Mouse (Mus musculus) hindbrain, embryonic 11.5 days (tissue): ENCODE results near the gene Igsf8. TPM values are rescaled to one million over a fixed set of nuclear protein-coding genes. Genes with fewer than 3 reads are reported as not detected.

Experiments used
- ATAC-seq: fragments of 200-750 bp; cut with Nextera tagmentation; 2 replicates; pipeline ENCODE4 v1.8.0; 2017; ENCODE audit warnings: mild to moderate bottlenecking, moderate TSS enrichment, moderate library complexity; ENCODE audit not compliant: low FRiP score
- DNase-seq: peaks from one replicate; pipeline ENCODE4 v3.0.0-alpha.2; 2015; ENCODE audit warnings: low spot score
- H3K27ac ChIP-seq: fragments of 300-500 bp; sonication (generic); 2 replicates; pipeline ENCODE4 v1.5.1; 2014; ENCODE audit warnings: mild to moderate bottlenecking, low read depth, low read length
- H3K27me3 ChIP-seq: fragments of 300-500 bp; sonication (generic); 2 replicates; pipeline ENCODE4 v1.6.1; 2014; ENCODE audit warnings: mild to moderate bottlenecking, low read length, moderate library complexity, mixed read lengths; ENCODE audit not compliant: control insufficient read depth, insufficient read depth
- H3K36me3 ChIP-seq: fragments of 300-500 bp; sonication (generic); 2 replicates; pipeline ENCODE4 v1.6.1; 2014; ENCODE audit warnings: mild to moderate bottlenecking, low read length, moderate library complexity, mixed read lengths; ENCODE audit not compliant: control insufficient read depth, insufficient read depth
- H3K4me1 ChIP-seq: fragments of 300-500 bp; sonication (generic); replicated peaks from 2 replicates; pipeline ENCODE4 v1.6.1; 2014; ENCODE audit warnings: low read length, mixed read lengths; ENCODE audit not compliant: control insufficient read depth, insufficient read depth
- H3K4me2 ChIP-seq: fragments of 300-500 bp; sonication (generic); replicated peaks from 2 replicates; pipeline ENCODE4 v1.6.1; 2014; ENCODE audit warnings: mild to moderate bottlenecking, low read depth, low read length
- H3K4me3 ChIP-seq: fragments of 300-500 bp; sonication (generic); 2 replicates; pipeline ENCODE4 v1.5.1; 2014; ENCODE audit warnings: low read depth, low read length
- H3K9ac ChIP-seq: fragments of 300-500 bp; sonication (generic); 2 replicates; pipeline ENCODE4 v1.6.1; 2014; ENCODE audit warnings: low read depth, low read length
- H3K9me3 ChIP-seq: fragments of 300-500 bp; sonication (generic); 2 replicates; pipeline ENCODE4 v1.6.1; 2016; ENCODE audit warnings: low read length; ENCODE audit not compliant: control insufficient read depth
- WGBS: fragments of 180-500 bp; shearing (Covaris S2); extraction: QIAGEN DNeasy Blood & Tissue Kit; methylation state at CpG from one replicate; pipeline ENCODE4 v1.1.7; 2014; 5-methylcytosine and 5-hydroxymethylcytosine counted together
- polyA plus RNA-seq: library from polyadenylated mRNA; unstranded; fragments of >200 nt; fragmentation: Nextera tagmentation; extraction: Ambion mirVana; gene quantifications from 2 replicates; pipeline ENCODE4 v1.2.1, GENCODE M21; 2014

Igsf8 gene
- polyA plus RNA-seq, 1 experiment from 2014 or later, result 123 TPM

DNA sequence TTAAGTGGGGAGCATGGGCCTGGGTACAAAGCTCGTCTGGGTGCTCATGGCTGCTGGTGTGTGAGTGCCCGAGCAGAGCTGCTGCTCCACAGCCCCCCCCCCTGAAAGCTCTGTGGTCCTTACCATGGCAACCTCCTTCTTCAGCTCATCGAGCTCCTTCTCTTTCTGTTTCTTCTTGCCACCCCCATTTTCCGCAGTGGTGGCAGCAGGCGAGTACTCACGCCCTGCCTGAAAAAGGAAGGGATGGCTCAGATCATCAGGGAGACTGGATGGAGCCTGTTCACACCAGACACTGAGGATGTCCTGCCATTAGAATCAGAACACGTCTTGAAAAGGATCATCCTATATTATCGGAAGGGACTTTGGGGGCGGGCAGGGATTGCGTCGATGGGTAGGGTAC lies 32.0 kb downstream of the Igsf8 start:
- Histone ChIP-seq H3K27me3 (no peaks in the 10 kb centered on the region), H3K4me2 (no peak overlapping the region), H3K9ac (no peak overlapping the region), H3K9me3 (no peaks in the 10 kb centered on the region), H3K36me3 (no peaks in the 10 kb centered on the region), H3K4me3 (no peak overlapping the region), H3K27ac (no peak overlapping the region), H3K4me1 (peaks cover 12% of the 10 kb centered on the region)
- WGBS, result 87% methylated on average over 11 of the region's 11 CpGs
- DNase-seq (no peak), ATAC-seq (no peak)

DNA sequence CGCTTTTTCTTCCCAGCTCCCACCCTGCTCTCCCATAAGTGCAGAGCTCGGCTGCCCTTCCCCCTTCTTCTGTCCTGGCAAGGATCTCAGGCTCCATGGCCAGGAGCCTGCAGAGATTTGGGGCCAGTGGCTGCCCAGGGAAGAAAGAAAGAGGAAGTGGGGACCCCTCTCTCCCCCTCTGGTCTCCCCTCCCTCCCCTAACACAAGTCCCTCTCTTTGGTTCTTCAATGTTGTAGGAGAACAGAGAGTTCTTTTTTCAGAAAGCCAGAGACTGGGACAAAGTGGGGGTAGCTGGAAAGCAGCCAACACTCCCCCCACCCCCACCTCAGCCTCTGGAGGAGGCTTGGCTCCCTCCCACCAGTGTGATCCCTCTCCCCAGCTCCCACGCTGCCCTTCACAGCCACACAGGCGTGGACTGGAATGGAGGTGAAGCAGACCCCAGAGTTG lies 34.3 kb downstream of the Igsf8 start:
- Histone ChIP-seq H3K4me3 (no peak overlapping the region), H3K4me1 (peaks cover 12% of the 10 kb centered on the region), H3K9me3 (no peaks in the 10 kb centered on the region), H3K4me2 (no peak overlapping the region), H3K36me3 (no peaks in the 10 kb centered on the region), H3K27me3 (no peaks in the 10 kb centered on the region; the same call in 1 of the 2 replicates), H3K9ac (no peak overlapping the region), H3K27ac (peak overlapping the region; percentile 17; the same call in 1 of the 2 replicates)
- WGBS, result 60% methylated on average over 4 of the region's 4 CpGs
- no peak for DNase-seq
- ATAC-seq, result no peak

DNA sequence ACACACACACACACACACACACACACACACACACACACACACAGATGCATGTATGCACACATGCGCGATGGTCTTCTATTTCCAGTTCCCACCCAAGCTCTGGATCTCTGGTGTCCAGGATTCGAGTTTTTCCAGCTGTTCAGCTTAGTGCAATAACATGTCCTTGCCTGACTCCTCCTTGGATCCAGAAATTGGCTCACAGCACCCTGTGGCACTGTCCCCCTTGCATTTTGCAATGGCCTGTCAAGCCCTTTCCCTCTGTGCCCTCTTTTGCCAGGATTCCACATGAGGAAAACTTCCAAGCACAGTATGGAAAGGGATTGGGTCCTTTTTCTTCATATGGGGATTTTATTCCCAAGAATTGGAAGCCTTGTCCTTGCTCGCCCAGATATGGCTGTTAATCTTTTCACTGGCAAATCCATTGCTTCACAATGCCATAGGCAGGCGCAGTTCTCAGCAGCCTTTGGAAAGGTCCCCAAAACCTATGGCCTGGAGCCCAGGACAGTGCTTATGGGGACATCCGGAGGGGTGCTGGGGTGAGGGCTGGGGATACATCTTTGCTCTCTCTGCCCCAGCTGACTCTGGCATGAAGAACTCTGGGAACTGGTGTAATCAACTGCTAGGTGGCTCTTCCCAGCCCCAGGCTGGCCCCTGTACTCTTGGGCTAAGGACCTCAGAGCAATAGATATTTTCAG lies 35.5 kb downstream of the Igsf8 start:
- no peak overlapping the region; the same call in 1 of the 2 replicates for H3K9ac ChIP-seq

DNA sequence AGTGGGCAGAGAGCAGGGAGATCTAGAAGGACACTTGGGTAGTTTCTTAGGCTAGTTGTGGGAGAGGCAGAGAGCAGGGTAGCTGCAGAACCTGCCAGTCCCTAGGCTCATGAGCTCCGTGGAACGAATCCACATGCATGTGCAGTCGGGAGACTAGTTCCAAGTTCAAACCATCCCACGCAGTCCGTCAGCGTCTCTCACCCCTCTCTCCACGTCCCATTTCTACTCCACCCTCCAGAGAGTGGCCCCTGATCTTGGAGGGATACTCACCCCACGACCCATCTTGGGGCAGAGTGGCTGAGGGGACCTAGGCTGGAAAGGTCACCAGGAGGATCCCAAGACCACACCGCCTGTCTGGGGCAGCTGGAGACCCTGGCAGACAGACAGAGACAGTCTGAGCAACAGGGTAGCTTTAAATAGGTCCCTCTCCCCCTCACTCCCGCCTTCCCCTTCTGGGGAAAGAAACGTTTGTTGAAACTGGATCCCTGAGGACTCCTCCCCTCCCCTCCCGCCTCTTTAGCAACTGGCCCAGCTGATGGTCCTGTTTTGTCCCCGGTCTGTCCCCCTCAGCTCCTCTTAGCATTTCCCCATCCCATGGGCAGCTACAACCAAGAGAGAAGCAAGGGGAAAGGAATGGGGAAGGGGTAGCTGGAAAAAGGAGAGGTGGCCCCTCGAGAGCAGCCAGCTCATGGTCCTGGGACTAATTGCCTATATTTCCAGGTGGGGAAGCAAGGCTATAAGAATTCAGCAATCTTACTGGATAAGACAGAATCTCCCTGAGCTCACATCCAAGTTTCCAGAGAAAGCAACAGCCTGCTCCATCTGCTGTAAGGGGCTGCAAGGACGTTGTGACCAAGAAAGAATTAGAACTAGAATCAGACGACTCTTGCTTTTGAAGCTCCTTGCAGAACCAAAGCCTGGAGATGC lies 36.4 kb downstream of the Igsf8 start, which contains the start of gene Atp1a2:
Atp1a2 (minus strand) TSS at position 454 of the 927 bp plus-strand sequence.
- Histone ChIP-seq H3K4me2 (peak within 1 kb of the TSS; percentile 14), H3K36me3 (no peaks in the 10 kb centered on the region), H3K9ac (no peak within 1 kb of the TSS; the same call in 1 of the 2 replicates), H3K9me3 (no peaks in the 10 kb centered on the region), H3K4me3 (no peak within 1 kb of the TSS), H3K27me3 (no peaks in the 10 kb centered on the region; the same call in 1 of the 2 replicates), H3K4me1 (peaks cover 15% of the 10 kb centered on the region), H3K27ac (no peak within 1 kb of the TSS)
- DNase-seq, result no peak
- 12% methylated on average over 16 of the region's 16 CpGs for WGBS
- peak; percentile 16; the same call in 1 of the 2 replicates for ATAC-seq

More for the DNA sequence above, 35.5 kb downstream of the Igsf8 start:
- H3K4me2 ChIP-seq, result peak overlapping the region; percentile 14
- DNase-seq (no peak), ATAC-seq (no peak)
- H3K4me3 ChIP-seq, result no peak overlapping the region
- H3K4me1 ChIP-seq, result peaks cover 14% of the 10 kb centered on the region
- H3K27me3 ChIP-seq, result no peaks in the 10 kb centered on the region; the same call in 1 of the 2 replicates
- 81% methylated on average over 6 of the region's 6 CpGs for WGBS
- H3K36me3 ChIP-seq, result no peaks in the 10 kb centered on the region
- no peak overlapping the region for H3K27ac ChIP-seq
- H3K9me3 ChIP-seq, result no peaks in the 10 kb centered on the region

DNA sequence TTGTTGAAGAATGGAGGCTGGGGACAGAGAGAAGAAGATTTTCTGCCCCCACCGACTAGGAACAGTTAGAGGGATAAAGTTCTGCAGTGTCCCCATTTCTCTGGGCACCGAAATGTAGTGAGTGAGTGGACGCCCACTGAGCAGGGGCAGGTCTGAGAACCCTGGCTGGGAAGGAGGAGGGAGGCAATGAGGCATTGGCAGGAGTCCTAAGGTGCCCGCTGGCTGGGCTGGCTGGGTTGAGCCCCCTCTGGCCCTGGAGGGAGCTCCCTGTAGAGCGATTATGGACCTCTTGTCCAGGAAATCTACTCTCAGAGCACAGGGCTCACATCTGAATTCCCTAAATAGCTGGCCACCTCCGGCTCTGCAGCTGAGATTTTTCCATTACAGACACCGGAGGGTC lies 38.1 kb downstream of the Igsf8 start:
- H3K36me3 ChIP-seq, result no peaks in the 10 kb centered on the region
- no peak overlapping the region for H3K27ac ChIP-seq
- no peak overlapping the region for H3K4me2 ChIP-seq
- DNase-seq (no peak), ATAC-seq (no peak)
- no peak overlapping the region for H3K9ac ChIP-seq
- no peaks in the 10 kb centered on the region for H3K9me3 ChIP-seq
- WGBS, result 55% methylated on average over 7 of the region's 7 CpGs
- H3K4me3 ChIP-seq, result no peak overlapping the region
- H3K4me1 ChIP-seq, result peaks cover 19% of the 10 kb centered on the region
- no peaks in the 10 kb centered on the region; the same call in 1 of the 2 replicates for H3K27me3 ChIP-seq

DNA sequence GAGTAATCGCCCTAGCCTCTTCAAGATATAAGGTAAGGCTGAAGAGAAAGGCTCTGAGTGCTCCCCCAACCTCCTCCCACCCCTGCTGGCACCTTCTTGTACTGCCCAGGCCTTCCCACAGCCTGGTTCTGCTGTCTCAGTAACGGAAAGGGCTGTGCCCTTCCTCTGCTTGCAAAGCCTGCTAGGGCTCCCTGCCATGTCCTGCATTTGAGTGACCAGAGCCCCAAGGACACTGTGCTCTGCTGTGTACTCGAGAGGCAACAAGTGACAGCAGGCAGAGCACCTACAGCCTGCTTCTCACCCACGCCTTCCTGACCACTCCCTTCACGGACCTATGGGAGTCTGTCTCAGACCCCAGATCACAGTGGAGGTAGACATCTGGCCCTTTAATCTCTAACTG lies 38.8 kb downstream of the Igsf8 start:
- no peak overlapping the region for H3K4me2 ChIP-seq
- ATAC-seq (no peak), DNase-seq (no peak)
- no peaks in the 10 kb centered on the region; the same call in 1 of the 2 replicates for H3K27me3 ChIP-seq
- H3K4me3 ChIP-seq, result no peak overlapping the region
- no peaks in the 10 kb centered on the region for H3K9me3 ChIP-seq
- no peaks in the 10 kb centered on the region for H3K36me3 ChIP-seq
- H3K27ac ChIP-seq, result no peak overlapping the region
- 54% methylated on average over 5 of the region's 5 CpGs for WGBS
- H3K4me1 ChIP-seq, result peaks cover 19% of the 10 kb centered on the region
- H3K9ac ChIP-seq, result no peak overlapping the region

DNA sequence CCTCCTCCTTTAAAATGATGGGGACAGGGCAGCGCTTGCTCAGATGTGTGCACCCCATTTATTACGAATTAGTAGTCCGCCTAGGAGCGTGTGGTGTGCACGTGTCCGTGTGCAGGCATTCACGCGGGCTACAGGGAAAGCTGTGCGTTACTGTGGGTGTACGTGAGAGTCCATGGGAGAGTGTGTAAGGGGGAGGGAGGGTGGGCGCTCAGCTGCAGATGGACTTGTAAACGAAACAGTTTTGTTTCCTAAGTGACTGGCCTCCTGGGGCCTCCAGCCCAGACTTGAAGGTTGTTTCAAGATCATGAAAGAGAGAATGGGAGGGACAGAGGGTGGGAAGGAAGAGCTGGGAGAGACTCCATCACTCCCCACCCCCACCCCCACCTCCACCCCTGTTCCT lies 39.7 kb downstream of the Igsf8 start:
- no peaks in the 10 kb centered on the region; the same call in 1 of the 2 replicates for H3K27me3 ChIP-seq
- no peak for DNase-seq
- no peaks in the 10 kb centered on the region for H3K9me3 ChIP-seq
- H3K9ac ChIP-seq, result no peak overlapping the region
- no peak overlapping the region for H3K27ac ChIP-seq
- H3K4me3 ChIP-seq, result no peak overlapping the region
- no peaks in the 10 kb centered on the region for H3K36me3 ChIP-seq
- 38% methylated on average over 12 of the region's 12 CpGs for WGBS
- H3K4me2 ChIP-seq, result no peak overlapping the region
- H3K4me1 ChIP-seq, result peaks cover 15% of the 10 kb centered on the region; the same call in 1 of the 2 replicates
- peak; percentile 39 for ATAC-seq

DNA sequence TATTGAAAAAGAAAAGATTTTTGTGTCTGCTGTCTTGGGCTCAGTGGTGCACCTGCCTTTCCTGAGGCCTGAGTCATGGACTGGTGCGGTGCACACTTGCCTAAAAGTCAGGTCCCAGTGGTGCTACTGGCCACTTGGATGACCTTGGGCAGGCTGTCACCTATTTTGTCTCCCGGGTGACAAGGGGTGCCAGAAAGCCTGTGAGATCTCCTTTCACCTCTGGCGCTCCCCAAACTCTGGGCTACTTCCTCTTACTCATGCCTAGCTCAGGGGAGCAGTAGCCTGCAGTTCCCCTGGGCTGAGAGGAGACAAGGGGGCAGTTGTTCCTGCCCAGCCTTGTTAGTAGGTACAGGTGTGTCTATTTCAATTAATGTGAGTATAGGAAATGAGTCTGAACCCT lies 40.9 kb downstream of the Igsf8 start:
- H3K27ac ChIP-seq, result no peak overlapping the region
- no peak for DNase-seq
- H3K27me3 ChIP-seq, result no peaks in the 10 kb centered on the region; the same call in 1 of the 2 replicates
- 50% methylated on average over 3 of the region's 3 CpGs for WGBS
- H3K36me3 ChIP-seq, result no peaks in the 10 kb centered on the region
- ATAC-seq, result no peak
- no peak overlapping the region for H3K4me3 ChIP-seq
- peaks cover 15% of the 10 kb centered on the region; the same call in 1 of the 2 replicates for H3K4me1 ChIP-seq
- H3K9me3 ChIP-seq, result no peaks in the 10 kb centered on the region
- no peak overlapping the region for H3K4me2 ChIP-seq
- H3K9ac ChIP-seq, result no peak overlapping the region
